Mouse (Mus musculus): Measurements from ENCODE around the gene Zkscan16.

The Zkscan16 gene

DNA sequence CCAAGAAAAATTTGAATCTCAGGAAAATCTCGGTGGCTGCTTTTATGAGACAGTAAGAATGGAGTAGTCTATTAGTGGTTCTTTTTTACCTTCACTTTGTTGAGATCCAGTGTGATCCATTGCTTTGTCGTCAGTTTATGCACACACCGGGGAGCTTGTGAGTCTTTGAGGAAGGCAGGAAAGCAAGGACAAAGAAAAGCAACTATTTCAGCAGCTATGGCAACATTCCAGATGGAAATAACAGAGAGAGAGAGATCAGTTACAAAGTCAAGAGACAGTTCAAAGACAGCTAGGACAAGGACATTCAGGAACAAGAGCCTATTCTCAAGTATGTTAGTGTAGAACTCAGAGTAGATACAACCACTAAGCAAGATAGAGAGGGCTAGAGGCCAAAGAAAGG lies 7.6 kb upstream of the Zkscan16 start:
- DNase-seq (ENCODE audit: low spot score in 2 of 2), result no peak

GRCm38 (mm10) chr4:58941638-58942037 lies 1.8 kb upstream of the Zkscan16 start:
- no peak for DNase-seq (ENCODE audit: low spot score in 2 of 2)

DNA sequence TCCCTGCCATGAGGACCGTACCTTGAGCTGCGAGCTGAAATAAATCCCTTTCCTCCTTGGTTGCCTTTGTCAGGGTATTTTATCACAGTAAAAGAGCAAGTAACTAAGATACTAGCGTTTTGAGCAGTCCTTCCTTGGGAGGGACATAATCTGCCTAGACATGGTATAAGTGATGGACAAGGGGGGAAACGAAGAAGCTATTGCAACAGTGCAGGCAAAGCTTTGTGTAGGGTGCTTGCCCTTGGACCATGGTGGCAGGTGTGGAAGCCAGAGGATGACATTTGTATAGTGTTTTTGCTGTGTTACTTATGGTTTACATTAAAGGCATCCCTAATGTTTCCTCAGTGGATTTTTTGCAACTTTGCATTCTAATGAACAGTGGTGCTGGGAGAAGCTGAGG lies 486 bp upstream of the Zkscan16 start:
- no peak for DNase-seq (ENCODE audit: low spot score in 2 of 2)

DNA sequence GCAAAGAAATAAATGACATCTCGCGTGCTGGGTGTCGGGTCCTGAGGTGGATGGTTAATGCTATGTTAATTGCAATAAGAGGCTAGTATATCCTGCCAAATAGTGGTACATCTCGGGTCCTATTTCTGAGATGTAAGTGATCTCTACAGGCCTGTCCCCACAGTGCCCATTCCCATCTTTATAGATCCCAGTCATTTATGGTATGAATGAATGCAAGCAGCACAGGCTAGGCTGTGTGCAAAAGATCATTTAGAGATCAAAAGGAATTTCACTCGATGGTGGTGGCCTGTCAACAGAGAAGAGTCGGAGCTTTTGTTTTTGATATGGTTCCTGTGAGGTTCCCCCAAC lies 752 bp downstream of the Zkscan16 start:
- DNase-seq (ENCODE audit: low spot score in 2 of 2), result no peak

DNA sequence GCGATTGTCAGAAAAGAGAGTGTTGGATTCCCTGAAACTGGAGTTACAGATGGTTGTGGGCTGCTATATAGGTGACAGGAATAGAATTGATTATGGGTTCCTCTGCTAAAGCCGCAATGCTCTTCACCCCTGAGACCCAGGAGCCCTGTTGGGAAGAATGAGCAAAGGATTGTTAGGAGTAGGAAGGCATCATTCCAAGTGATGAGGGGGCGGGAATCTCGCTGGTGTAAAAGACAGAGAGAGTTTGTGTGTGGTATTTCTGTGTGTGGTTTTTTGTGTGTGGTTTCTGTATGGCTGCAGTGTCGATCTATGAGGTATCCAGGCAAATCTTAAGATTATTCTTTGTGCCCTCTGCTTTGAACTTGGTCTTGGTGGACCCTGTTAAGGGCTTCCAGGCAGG lies 1.3 kb downstream of the Zkscan16 start:
- DNase-seq (ENCODE audit: low spot score in 2 of 2), result no peak

GRCm38 (mm10) chr4:58948391-58948790 lies 5.0 kb downstream of the Zkscan16 start:
- DNase-seq (ENCODE audit: low spot score in 2 of 2), result no peak

GRCm38 (mm10) chr4:58952630-58953029 lies 9.2 kb downstream of the Zkscan16 start:
- no peak for DNase-seq (ENCODE audit: low spot score in 2 of 2)

DNA sequence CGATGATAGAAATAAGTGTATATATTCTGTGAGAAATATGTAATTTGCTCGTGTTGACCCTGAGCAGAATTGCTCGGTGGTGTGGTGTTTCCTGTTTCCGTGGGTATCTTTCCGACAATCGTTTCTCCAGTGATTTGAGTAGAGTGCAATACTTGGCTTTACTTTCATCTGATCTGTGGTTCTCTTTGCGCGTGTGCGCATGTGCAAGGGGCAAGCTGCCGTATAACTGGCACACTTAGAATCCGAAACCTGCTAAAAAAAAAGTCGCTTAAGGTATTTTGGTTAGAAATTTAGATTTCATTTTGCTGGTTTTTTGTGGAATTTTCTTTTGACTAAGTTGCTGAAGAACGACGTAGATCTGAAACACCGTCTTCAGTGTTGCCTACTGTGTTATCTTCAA lies 18.3 kb downstream of the Zkscan16 start:
- DNase-seq (ENCODE audit: low spot score in 2 of 2), result no peak

DNA sequence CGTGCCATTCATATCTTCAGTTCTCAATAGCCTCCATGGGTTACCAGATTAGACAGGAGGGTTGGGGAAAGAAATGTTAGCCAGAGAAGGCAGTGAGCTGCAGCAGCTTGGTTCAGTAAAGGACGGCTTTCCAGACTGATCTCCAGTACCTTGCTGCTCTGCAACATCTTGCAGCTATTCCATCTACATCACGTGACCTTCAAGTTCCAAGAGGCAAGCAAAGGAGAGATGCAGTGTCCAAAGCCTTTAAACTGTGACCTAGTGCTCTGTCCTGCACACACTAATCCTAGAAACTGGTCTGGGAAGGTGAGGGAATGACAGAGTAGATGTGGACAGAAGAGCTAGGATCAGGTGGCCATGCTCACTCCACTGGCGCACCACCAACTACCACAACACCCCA lies 19.8 kb downstream of the Zkscan16 start:
- no peak for DNase-seq (ENCODE audit: low spot score in 2 of 2)

DNA sequence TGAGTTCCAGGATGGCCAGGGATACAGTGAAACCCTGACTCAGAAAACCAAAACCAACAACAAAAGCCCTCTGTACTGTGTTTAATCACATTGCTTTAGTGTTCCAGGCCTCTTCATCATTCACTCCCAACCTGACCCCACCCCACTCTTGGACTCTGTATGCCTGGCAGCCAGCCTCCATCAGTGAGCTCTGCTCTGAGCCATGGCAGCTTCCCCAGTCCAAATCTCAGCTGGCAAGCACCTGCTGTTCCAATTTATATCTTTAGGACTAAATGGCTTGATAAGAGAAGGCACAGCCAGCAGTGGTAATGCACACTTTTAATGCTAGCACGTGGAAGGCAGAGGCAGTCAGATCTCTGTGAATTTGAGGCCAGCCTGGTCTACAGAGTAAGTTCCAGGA lies 21.7 kb downstream of the Zkscan16 start:
- no peak for DNase-seq (ENCODE audit: low spot score in 2 of 2)

DNA sequence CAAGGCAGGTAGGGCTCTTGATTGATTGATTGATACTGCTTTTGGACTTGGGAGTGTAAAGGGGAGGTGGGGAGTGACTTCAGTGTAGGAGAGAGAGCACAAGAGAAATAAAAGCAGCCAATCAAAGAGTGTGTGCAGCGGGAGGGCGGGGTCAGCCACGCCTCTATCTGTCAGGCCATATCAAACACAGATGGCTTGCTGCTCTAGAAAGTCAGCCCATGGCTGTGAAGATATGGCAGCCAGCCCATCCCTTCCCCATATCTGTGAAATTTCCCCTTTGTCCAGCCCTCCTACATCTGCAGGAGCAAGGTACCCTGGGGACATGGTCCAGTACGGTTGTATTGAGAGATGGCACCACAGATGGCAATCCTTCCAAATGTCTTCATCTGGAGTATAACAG lies 27.2 kb downstream of the Zkscan16 start:
- DNase-seq (ENCODE audit: low spot score in 2 of 2), result peak; percentile 27 to 69

DNA sequence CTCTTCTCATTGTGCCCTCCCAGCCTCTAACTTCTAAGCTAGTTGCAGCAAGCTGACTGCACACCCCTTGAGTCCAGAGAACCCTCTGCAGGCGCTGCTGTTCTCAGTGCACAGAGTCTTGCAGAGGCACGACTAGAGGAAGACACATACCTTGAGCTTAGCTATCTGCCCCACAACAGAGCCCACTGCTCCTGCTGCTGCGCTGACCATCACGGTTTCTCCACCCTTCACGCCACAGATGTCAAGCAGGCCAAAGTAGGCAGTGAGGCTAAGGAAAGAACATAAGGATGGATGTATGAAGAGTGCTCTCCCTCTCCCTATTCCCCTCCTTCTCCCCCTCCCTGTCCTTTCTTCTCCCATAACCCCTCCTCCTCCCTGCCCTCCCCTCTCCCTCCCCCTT lies 32.3 kb downstream of the Zkscan16 start:
- DNase-seq (ENCODE audit: low spot score in 2 of 2), result no peak

- no peak for DNase-seq (ENCODE audit: low spot score in 2 of 2)
These were observed 38.0 kb downstream of the Zkscan16 start for GRCm38 (mm10) chr4:58981421-58981820.

DNA sequence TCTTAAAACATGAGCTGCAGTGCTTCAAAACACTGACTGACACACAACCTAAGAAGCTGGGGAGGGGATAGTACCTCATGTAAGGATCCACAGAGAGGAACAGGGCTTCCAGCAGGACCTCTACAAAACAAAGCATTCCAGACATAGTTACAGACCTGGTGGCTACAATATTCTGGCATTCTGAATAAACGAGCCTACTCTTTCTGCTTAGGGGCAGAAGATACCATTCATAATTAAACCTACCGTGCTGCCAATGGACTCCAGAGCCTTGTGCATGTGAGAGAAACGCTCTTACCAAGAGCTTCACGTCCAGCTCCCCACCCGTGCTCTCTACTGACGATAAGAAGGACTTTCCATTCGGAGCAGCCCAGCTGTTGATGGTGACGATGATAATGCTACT lies 39.4 kb downstream of the Zkscan16 start:
- no peak for DNase-seq (ENCODE audit: low spot score in 2 of 2)

- peak; percentile 83 to 90 for DNase-seq (ENCODE audit: low spot score in 2 of 2)
These were observed 41.8 kb downstream of the Zkscan16 start for GRCm38 (mm10) chr4:58985157-58985648.

DNA sequence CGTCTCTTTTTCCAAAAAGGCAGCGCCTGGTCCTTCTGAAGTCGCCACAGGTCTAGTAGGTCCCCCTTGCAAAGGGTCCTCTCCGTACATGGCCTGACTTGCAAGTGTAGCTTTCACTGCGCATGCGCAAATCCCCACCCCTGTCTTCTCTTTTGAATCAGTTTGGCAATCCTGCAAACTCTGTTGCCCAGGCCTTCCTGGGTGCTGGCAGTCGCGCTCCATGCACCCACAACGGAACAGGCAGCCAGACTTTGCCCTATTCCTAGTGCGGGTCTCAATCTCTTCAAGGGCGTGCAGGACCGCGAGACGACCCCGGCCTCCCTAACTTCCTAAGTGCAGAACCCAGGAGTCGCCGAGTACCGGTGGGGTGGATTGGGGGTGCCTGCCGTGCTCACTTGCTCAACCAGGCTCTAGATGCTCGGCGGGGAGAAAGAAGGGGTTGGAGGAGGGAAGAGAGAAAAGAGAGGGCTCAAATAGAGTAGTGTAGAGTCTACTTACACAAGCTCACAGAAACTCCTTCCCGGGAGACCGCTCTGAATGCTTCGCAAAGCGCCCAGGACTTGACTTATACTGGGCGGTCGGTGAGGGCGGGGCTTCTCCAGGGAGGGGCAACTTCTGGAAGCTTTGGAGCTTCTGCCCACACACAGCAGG lies 43.2 kb downstream of the Zkscan16 start, which contains the start of gene Ptgr1:
Gene Ptgr1, minus strand, starts transcription at position 580 of the 651 bp plus-strand sequence.
- DNase-seq (ENCODE audit: low spot score in 2 of 2), result peak; percentile 69 to 87

DNA sequence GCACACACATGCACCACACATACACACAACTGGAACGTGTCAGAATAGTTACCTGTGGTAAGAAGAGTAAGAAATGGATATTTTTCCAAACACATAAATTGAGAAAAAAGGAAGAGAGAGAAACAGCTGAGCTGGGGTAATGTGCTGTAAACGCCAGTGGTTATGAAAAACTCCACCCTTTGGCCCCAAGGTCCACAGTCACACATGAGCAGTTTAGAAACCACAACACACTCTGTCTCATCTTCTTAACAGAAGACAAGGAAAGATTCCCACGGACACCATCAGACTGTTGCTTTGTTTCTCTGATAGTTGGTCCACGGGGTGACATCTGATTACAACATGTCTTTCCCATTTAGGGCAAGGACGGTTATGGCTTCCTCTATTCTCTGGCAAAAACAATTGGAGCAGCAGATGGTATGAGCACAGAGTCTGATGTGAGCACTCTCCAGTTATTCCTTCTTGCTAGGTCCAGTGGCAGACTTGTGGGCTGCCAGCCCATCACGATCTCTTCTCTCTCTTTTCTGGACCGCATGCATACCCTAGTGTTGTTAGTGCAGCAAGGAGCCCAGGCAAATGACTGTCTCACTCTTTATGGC lies 46.0 kb downstream of the Zkscan16 start:
- DNase-seq (ENCODE audit: low spot score in 2 of 2), result no peak

- no peak for DNase-seq (ENCODE audit: low spot score in 2 of 2)
These were observed 47.4 kb downstream of the Zkscan16 start for GRCm38 (mm10) chr4:58990609-58991434.

DNA sequence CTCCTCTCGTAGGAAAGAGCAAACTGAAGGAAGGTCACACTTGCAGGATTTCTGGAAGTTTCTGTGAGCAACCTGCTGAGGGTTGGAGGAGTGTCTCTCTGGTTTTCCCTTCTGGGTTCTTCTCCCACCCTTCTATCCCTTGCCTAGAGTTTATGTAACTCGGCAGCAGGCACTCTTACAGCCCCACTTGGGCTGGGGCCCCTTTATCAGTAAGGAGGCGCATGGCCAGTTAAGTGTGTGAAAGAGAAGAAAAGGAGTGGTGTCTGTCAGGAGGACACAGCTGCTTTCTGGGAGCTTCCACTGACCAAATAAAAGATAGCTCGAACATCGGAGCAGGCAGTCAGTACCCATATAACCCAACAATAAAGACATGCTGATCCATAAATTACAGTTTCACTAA lies 48.8 kb downstream of the Zkscan16 start:
- DNase-seq (ENCODE audit: low spot score in 2 of 2), result no peak

DNA sequence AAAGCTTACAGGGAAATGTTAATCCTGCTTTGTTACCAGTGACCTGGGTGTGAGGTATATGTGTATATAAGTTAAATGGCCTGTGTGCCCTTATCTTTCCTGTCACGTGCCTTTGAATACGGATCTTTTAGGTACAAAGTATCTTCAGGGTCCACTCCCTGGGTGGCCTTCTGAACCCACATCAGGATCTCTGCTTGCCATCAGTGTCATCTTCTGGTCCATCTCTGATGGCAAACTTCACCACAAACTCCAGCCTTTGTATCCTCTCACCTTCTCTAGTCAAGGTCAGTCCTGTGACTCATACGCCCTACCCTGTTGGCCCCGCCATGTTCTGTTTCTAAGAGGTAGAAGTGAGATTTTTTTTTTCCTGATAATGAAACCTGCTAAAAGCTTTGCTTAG lies 51.3 kb downstream of the Zkscan16 start, which contains the start of gene Dnajc25:
Gene Dnajc25, plus strand, starts transcription at position 301 of the 400 bp plus-strand sequence.
- DNase-seq (ENCODE audit: low spot score in 2 of 2), result no peak

DNA sequence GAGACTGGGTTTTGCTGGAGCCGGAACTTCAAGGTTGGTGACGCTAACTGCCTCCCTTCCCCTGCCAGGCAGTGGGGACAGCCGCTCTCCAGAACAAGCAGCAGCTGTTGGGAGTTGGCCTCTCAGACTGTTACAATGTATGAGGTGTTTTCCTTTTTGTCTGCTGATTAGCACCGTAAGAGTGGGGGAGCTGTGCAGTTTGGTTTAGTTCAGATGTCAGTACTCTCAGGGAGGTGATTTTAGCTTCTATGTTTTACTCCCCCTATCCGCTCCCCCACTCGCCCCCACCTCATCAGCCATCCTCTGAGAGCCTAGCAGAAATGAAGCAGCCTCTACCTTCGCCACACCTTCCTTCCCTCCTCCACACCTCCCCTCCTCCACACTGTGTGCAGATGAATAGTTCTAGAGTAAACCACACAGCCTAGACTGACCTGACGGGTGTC lies 51.8 kb downstream of the Zkscan16 start:
- DNase-seq (ENCODE audit: low spot score in 2 of 2), result no peak

DNA sequence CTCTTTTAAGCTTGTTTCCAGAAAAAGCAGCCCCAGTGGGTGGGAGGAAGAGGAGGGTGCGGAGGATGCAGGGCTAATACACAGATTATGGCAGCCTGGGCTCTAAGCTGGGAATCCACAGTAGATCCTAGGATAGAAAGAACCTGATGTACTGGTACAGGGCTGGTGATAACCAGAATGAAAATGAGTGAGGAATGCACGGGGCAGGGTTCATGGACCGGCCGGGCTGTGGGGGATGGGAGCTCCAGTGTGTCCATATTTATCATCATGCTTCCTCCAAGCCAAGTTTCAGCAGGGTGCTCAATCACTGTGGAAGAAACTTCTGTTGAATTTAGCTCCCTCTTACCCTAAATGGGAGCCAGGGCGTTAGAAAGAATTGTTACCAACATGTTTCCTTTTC lies 53.7 kb downstream of the Zkscan16 start:
- DNase-seq (ENCODE audit: low spot score in 2 of 2), result no peak

DNA sequence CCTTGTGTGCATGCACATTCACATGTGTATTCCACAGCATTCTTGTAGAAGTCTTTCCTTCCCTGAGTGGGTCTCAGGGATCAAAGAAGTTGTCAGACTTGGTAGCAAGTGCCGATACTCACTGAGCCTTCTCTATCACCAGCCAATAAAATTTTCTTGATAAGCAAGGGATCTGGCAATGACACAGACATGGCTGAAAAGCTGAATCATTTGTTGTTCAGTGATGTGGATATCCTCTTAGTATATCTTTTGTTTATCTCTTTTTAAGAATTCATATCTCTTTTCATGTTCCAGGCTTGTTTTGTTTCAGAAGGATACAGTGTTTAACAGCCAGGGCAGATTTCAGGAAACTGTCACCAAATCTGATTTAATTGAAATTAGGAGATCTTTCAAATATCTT lies 55.3 kb downstream of the Zkscan16 start:
- DNase-seq (ENCODE audit: low spot score in 2 of 2), result no peak
